Mouse (Mus musculus): ENCODE results near the gene Aunip.

Aunip gene

GRCm38 (mm10) chr4:134516981-134517380, 6.2 kb downstream of the Aunip start:
- no peak for DNase-seq

- no peak for DNase-seq
Measured at GRCm38 (mm10) chr4:134517719-134518118, 6.9 kb downstream of the Aunip start.

GRCm38 (mm10) chr4:134518541-134518940, 7.7 kb downstream of the Aunip start:
- no peak for DNase-seq

- no peak for DNase-seq
Measured at GRCm38 (mm10) chr4:134519281-134519680, 8.5 kb downstream of the Aunip start.

GRCm38 (mm10) chr4:134523447-134523846, 12.6 kb downstream of the Aunip start:
- no peak for DNase-seq

GRCm38 (mm10) chr4:134525806-134526205, 15.0 kb downstream of the Aunip start:
- DNase-seq = no peak

GRCm38 (mm10) chr4:134526220-134526619, 15.4 kb downstream of the Aunip start:
- DNase-seq = no peak

GRCm38 (mm10) chr4:134532928-134533327, 22.1 kb downstream of the Aunip start:
- no peak for DNase-seq

- DNase-seq = no peak
Measured at GRCm38 (mm10) chr4:134533421-134533820, 22.6 kb downstream of the Aunip start.

- peak; percentile 52 for DNase-seq
Measured at GRCm38 (mm10) chr4:134534124-134534886, 23.5 kb downstream of the Aunip start.

- DNase-seq = peak; percentile 96
Measured at GRCm38 (mm10) chr4:134534932-134535786, 24.4 kb downstream of the Aunip start, which contains the start of gene Mtfr1l. Gene Mtfr1l, minus strand, starts transcription at chr4:134535387.

- no peak for DNase-seq
Measured at GRCm38 (mm10) chr4:134535787-134536151, 25.0 kb downstream of the Aunip start.

GRCm38 (mm10) chr4:134538997-134539580, 28.3 kb downstream of the Aunip start:
- DNase-seq = no peak

GRCm38 (mm10) chr4:134542726-134543125, 31.9 kb downstream of the Aunip start:
- no peak for DNase-seq

GRCm38 (mm10) chr4:134543261-134543660, 32.5 kb downstream of the Aunip start:
- peak; percentile 92 for DNase-seq

- no peak for DNase-seq
Measured at GRCm38 (mm10) chr4:134546814-134547705, 36.3 kb downstream of the Aunip start.

GRCm38 (mm10) chr4:134548169-134548938, 37.6 kb downstream of the Aunip start:
- DNase-seq = no peak

- no peak for DNase-seq
Measured at GRCm38 (mm10) chr4:134549899-134550298, 39.1 kb downstream of the Aunip start.

- peak; percentile 67 for DNase-seq
Measured at GRCm38 (mm10) chr4:134551494-134552316, 40.9 kb downstream of the Aunip start, which contains the start of gene Selenon. Gene Selenon, minus strand, starts transcription at chr4:134552166.

GRCm38 (mm10) chr4:134553631-134554030, 42.8 kb downstream of the Aunip start:
- no peak for DNase-seq
